Mouse (Mus musculus): ENCODE results near the gene Olfr64.

- TF ChIP-seq CTCF (IDR thresholded peaks at IDR 0.05; ENCODE audit: low read depth) = no peak
- TF ChIP-seq EP300 (IDR thresholded peaks at IDR 0.05; ENCODE audit: low read depth) = no peak
These were observed 54.0 kb downstream of the Olfr64 start, which contains the start of gene Hbb-bh2 for GRCm38 (mm10) chr7:103840268-103840667.
